Mouse (Mus musculus) cerebellum, postnatal 10 days (tissue): Measurements from ENCODE around the gene Ndufaf7.

ENCODE experiments used
- DNase-seq, 2 experiments: peaks; one replicate each; pipeline ENCODE4 v3.0.0; 2021; ENCODE audit warnings: mixed read lengths in 2 of 2

Ndufaf7 gene

GRCm38 (mm10) chr17:78936466-78937228 is at the start of gene Ndufaf7, which contains the start of gene Cebpz:
Gene Ndufaf7, plus strand, starts transcription at chr17:78937136.
Gene Cebpz, minus strand, starts transcription at chr17:78937066.
- DNase-seq = peak; percentile 98 to 99

- peak; percentile 65 to 71 for DNase-seq
Observed at GRCm38 (mm10) chr17:78888554-78888953, 48.4 kb upstream of the Ndufaf7 start.

- DNase-seq = peak; percentile 99
Observed at GRCm38 (mm10) chr17:78889184-78889583, 47.8 kb upstream of the Ndufaf7 start.

GRCm38 (mm10) chr17:78891020-78891419 is 45.9 kb upstream of the Ndufaf7 start:
- DNase-seq = no peak

- DNase-seq = no peak
Observed at GRCm38 (mm10) chr17:78894991-78895390, 41.9 kb upstream of the Ndufaf7 start.

GRCm38 (mm10) chr17:78895394-78895793 is 41.5 kb upstream of the Ndufaf7 start:
- DNase-seq = peak; percentile 63 to 68

- DNase-seq = no peak
Observed at GRCm38 (mm10) chr17:78903158-78903557, 33.8 kb upstream of the Ndufaf7 start.

- no peak for DNase-seq
Observed at GRCm38 (mm10) chr17:78906892-78907291, 30.0 kb upstream of the Ndufaf7 start, which contains the start of gene Sult6b1. Gene Sult6b1, minus strand, starts transcription at chr17:78906992.

- DNase-seq = no peak
Observed at GRCm38 (mm10) chr17:78909374-78909773, 27.6 kb upstream of the Ndufaf7 start.

GRCm38 (mm10) chr17:78912861-78913281 is 24.1 kb upstream of the Ndufaf7 start:
- DNase-seq = peak; percentile 73 to 80

GRCm38 (mm10) chr17:78913921-78914320 is 23.0 kb upstream of the Ndufaf7 start:
- DNase-seq = no peak

GRCm38 (mm10) chr17:78915772-78916171 is 21.2 kb upstream of the Ndufaf7 start:
- DNase-seq = peak in 1 of 2 experiments; percentile 17

GRCm38 (mm10) chr17:78916369-78916813 is 20.5 kb upstream of the Ndufaf7 start, which contains the start of gene Cebpzos:
Gene Cebpzos, plus strand, starts transcription at chr17:78916500.
- peak; percentile 91 to 94 for DNase-seq

- no peak for DNase-seq
Observed at GRCm38 (mm10) chr17:78916899-78917298, 20.0 kb upstream of the Ndufaf7 start.

- DNase-seq = no peak
Observed at GRCm38 (mm10) chr17:78917696-78918095, 19.2 kb upstream of the Ndufaf7 start.

- DNase-seq = no peak
Observed at GRCm38 (mm10) chr17:78935857-78936256, 1.1 kb upstream of the Ndufaf7 start.

- DNase-seq = peak in 1 of 2 experiments; percentile 28
Observed at GRCm38 (mm10) chr17:78937229-78937853, 405 bp downstream of the Ndufaf7 start.

- DNase-seq = no peak
Observed at GRCm38 (mm10) chr17:78938927-78939326, 2.0 kb downstream of the Ndufaf7 start.

- DNase-seq = no peak
Observed at GRCm38 (mm10) chr17:78942579-78942978, 5.6 kb downstream of the Ndufaf7 start.

- DNase-seq = no peak
Observed at GRCm38 (mm10) chr17:78951225-78951624, 14.3 kb downstream of the Ndufaf7 start.

- no peak for DNase-seq
Observed at GRCm38 (mm10) chr17:78952070-78952469, 15.1 kb downstream of the Ndufaf7 start.

- DNase-seq = no peak
Observed at GRCm38 (mm10) chr17:78953240-78953639, 16.3 kb downstream of the Ndufaf7 start.

GRCm38 (mm10) chr17:78959473-78959872 is 22.5 kb downstream of the Ndufaf7 start:
- DNase-seq = no peak

- DNase-seq = peak; percentile 16 to 34
Observed at GRCm38 (mm10) chr17:78964387-78964786, 27.5 kb downstream of the Ndufaf7 start.
